Mouse (Mus musculus) olfactory bulb, adult 2 months (tissue): ENCODE results near the gene Yif1a.

Experiments used
- CTCF ChIP-seq: fragments of 200-500 bp; IDR thresholded peaks from 2 replicates; pipeline ENCODE4 v1.5.1; 2012; ENCODE audit warnings: low read depth, mild to moderate bottlenecking, low read length, moderate library complexity; ENCODE audit not compliant: insufficient read depth
- POLR2A ChIP-seq: fragments of 200-500 bp; IDR thresholded peaks from 2 replicates; pipeline ENCODE4 v1.6.1; 2012; ENCODE audit warnings: mild to moderate bottlenecking, low read depth, low read length, moderate library complexity; ENCODE audit not compliant: insufficient read depth

- TF ChIP-seq CTCF (no peak), POLR2A (no peak)
These were observed 19.4 kb downstream of the Yif1a start for GRCm38 (mm10) chr19:5107556-5108270.
